Mouse (Mus musculus) bone marrow, adult 2 months (tissue): ENCODE measurements around the gene Tbata.

Experiments used
- CTCF ChIP-seq: fragments of 200-500 bp; IDR thresholded peaks from 2 replicates; pipeline ENCODE4 v1.5.1; 2011; ENCODE audit warnings: low read length, control low read depth; ENCODE audit not compliant: control insufficient read depth, insufficient read depth
- POLR2A ChIP-seq: fragments of 200-500 bp; IDR thresholded peaks from 2 replicates; pipeline ENCODE4 v1.6.1; 2011; ENCODE audit warnings: low read depth, mild to moderate bottlenecking, control low read depth, low read length, borderline replicate concordance; ENCODE audit not compliant: control insufficient read depth

DNA sequence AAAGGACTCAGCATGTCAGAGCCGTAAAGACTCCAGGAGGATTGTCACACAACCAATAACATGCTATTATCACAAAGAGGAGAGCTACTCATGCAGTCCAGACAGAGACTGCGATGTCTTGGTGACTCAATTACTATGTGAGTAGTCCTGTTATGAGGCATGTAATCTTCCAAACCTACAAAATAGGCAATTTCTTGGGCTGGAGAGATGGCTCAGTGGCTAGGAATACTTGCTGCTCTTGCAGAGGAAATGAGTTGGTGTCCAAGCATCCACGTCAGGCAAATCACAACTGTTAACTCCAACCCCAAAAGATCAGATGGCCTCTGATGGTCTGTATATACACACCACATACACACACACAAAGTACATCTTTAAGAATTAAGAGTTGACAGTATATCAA lies 16.1 kb upstream of the Tbata start:
- TF ChIP-seq POLR2A (no peak), CTCF (no peak)
